10 mouse cellular contexts compared by ENCODE assay signal in the genomic region with DNA sequence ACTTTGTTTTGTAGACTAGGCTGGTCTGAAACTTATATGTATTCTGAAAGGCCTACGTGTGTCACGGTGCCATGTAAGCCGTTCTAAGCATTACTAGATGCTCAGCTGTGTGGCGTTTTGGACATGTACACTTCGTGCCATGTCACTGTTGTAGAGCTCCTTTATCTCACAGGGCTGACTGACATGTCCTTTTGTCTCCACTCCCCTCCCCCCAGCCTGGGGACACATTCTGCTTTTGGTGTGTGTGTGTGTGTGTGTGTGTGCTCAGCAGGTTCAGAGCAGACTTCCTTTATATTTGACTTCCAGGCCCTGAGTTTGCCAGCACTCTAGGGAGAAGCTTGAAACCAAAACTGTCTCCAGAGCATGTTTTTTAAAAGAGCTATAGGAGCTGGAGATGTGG. TPM values are rescaled to one million over a fixed set of nuclear protein-coding genes. Genes with fewer than 3 reads are reported as not detected.
DNase-seq lines count a peak whose midpoint lies in the region; ATAC-seq lines count a peak whose summit lies in the region.
"Had no signal": no experiment of that assay in that cellular context is flagged by ENCODE, and none has a peak within 500 bp of the region (broad histone marks: within the 10 kb centered on the region; RNA-seq: fewer than 3 reads in every experiment).

No protein-coding gene starts in this region.

- no peak overlapping the region for H3K4me3 ChIP-seq in heart, embryonic 14.5 days (ENCODE audit: control insufficient read depth in 1 of 2, insufficient read depth in 1 of 2, low read depth in 1 of 2, low read length in 2 of 2)
- no peak overlapping the region for H3K4me3 ChIP-seq in forebrain, embryonic 13.5 days
- H3K4me3 ChIP-seq in midbrain, embryonic 13.5 days (replicated peaks), result no peak overlapping the region
- no peak overlapping the region for H3K4me3 ChIP-seq in limb, embryonic 10.5 days

- H3K9ac ChIP-seq in heart, embryonic 14.5 days (ENCODE audit: low read length), result no peak overlapping the region
- no peak overlapping the region for H3K9ac ChIP-seq in forebrain, embryonic 13.5 days
- H3K9ac ChIP-seq in midbrain, embryonic 13.5 days (replicated peaks), result no peak overlapping the region

- no peak for ATAC-seq in heart, embryonic 14.5 days (ENCODE audit: insufficient number of reproducible peaks, insufficient read depth, low FRiP score, low read depth)
- 0 out of 2 replicates have a peak, but pooled peaks have one; percentile 20 for ATAC-seq in forebrain, embryonic 13.5 days
- peak; percentile 75 for ATAC-seq in midbrain, embryonic 13.5 days

- intact Hi-C loops in heart, postnatal 25 days (cut with DNase I), result no loop called here

- no peaks in the 10 kb centered on the region for H3K27me3 ChIP-seq in heart, embryonic 14.5 days (ENCODE audit: control insufficient read depth, insufficient read depth, low read length)
- no peaks in the 10 kb centered on the region for H3K27me3 ChIP-seq in forebrain, embryonic 13.5 days
- 0 out of 2 replicates have a peak, but pooled peaks cover 2% of the 10 kb centered on the region for H3K27me3 ChIP-seq in midbrain, embryonic 13.5 days
- H3K27me3 ChIP-seq in limb, embryonic 10.5 days (ENCODE audit: low read depth, poor library complexity, severe bottlenecking), result no peaks in the 10 kb centered on the region

- peak overlapping the region; percentile 2 to 25; a peak in 1 of 4 replicates for H3K27ac ChIP-seq in heart, embryonic 14.5 days (replicated peaks in 1 of 2; ENCODE audit: control insufficient read depth in 1 of 2, insufficient read depth in 1 of 2, low read depth in 2 of 2, low read length in 2 of 2)
- peak overlapping the region; percentile 53 for H3K27ac ChIP-seq in forebrain, embryonic 13.5 days
- H3K27ac ChIP-seq in midbrain, embryonic 13.5 days, result peak overlapping the region; percentile 56
- no peak overlapping the region for H3K27ac ChIP-seq in limb, embryonic 10.5 days

- peaks cover 14 to 20% of the 10 kb centered on the region in 2 experiments for H3K4me1 ChIP-seq in heart, embryonic 14.5 days (ENCODE audit: control insufficient read depth in 2 of 2, insufficient read depth in 2 of 2, low read length in 2 of 2)
- peaks cover 12% of the 10 kb centered on the region for H3K4me1 ChIP-seq in forebrain, embryonic 13.5 days
- peaks cover 12% of the 10 kb centered on the region for H3K4me1 ChIP-seq in midbrain, embryonic 13.5 days (replicated peaks)
- H3K4me1 ChIP-seq in limb, embryonic 10.5 days, result peaks cover 9% of the 10 kb centered on the region

- no peak for DNase-seq in heart, postnatal 25 days (ENCODE audit: low spot score)
- peak; percentile 52 to 61 for DNase-seq in CD8-positive naive resting alpha-beta T cell, adult 2 months (ENCODE audit: low read depth in 2 of 2, low spot score in 2 of 2)
- DNase-seq in urinary bladder, adult 2 months (ENCODE audit: low spot score), result no peak
- DNase-seq in layer of hippocampus, adult 18-20 months (ENCODE audit: low spot score in 2 of 2), result no peak
- DNase-seq in limb, embryonic 10.5 days (ENCODE audit: low spot score), result no peak
- DNase-seq: cerebellum, adult 9-10 months; kidney, adult 2 months had no signal

- no peaks in the 10 kb centered on the region for H3K36me3 ChIP-seq in heart, embryonic 14.5 days (ENCODE audit: control insufficient read depth, insufficient read depth, low read length)
- H3K36me3 ChIP-seq in forebrain, embryonic 13.5 days (ENCODE audit: poor library complexity, severe bottlenecking), result no peaks in the 10 kb centered on the region
- H3K36me3 ChIP-seq in midbrain, embryonic 13.5 days, result no peaks in the 10 kb centered on the region
- H3K36me3 ChIP-seq in limb, embryonic 10.5 days, result no peaks in the 10 kb centered on the region

- H3K9me3 ChIP-seq in heart, embryonic 14.5 days (ENCODE audit: control insufficient read depth, low read length), result no peaks in the 10 kb centered on the region
- no peaks in the 10 kb centered on the region for H3K9me3 ChIP-seq in forebrain, embryonic 13.5 days (replicated peaks)
- no peaks in the 10 kb centered on the region for H3K9me3 ChIP-seq in midbrain, embryonic 13.5 days
- H3K9me3 ChIP-seq in limb, embryonic 10.5 days (replicated peaks), result no peaks in the 10 kb centered on the region

- H3K4me2 ChIP-seq in heart, embryonic 14.5 days (ENCODE audit: low read length), result no peak overlapping the region
- H3K4me2 ChIP-seq in forebrain, embryonic 13.5 days, result no peak overlapping the region
- no peak overlapping the region for H3K4me2 ChIP-seq in midbrain, embryonic 13.5 days (replicated peaks)

- 32% methylated on average over 5 of the region's 5 CpGs for WGBS in heart, embryonic 14.5 days
- 12% methylated on average over 5 of the region's 5 CpGs for WGBS in forebrain, embryonic 13.5 days
- 25% methylated on average over 5 of the region's 5 CpGs for WGBS in midbrain, embryonic 13.5 days
- 89% methylated on average over 5 of the region's 5 CpGs for WGBS in limb, embryonic 10.5 days

RNA-seq across cellular contexts. Expression of a gene that starts 4.8 kb away (rescaled TPM):
- polyA plus RNA-seq in heart, embryonic 14.5 days (2014; fragmentation: Nextera tagmentation; extraction: Ambion mirVana), result 47.6 and 47.7 TPM in 2 replicates
- 10 to 100 TPM; 18.2 to 18.6 TPM for total RNA-seq in heart, postnatal 25 days (2021)
- polyA plus RNA-seq in forebrain, embryonic 13.5 days (2015; fragmentation: Nextera tagmentation; extraction: Ambion mirVana), result 86.5 and 92.2 TPM in 2 replicates
- polyA plus RNA-seq in midbrain, embryonic 13.5 days (2015; fragmentation: Nextera tagmentation; extraction: Ambion mirVana), result 71.5 and 79.3 TPM in 2 replicates
- 34.2 and 38.8 TPM in 2 replicates for polyA plus RNA-seq in urinary bladder, adult 2 months (2012; rRNA removed)
- 10 to 100 TPM; 38.0 to 43.9 TPM for total RNA-seq in layer of hippocampus, adult 18-20 months (2021)
- 40.5 and 42.6 TPM in 2 replicates for polyA plus RNA-seq in limb, embryonic 10.5 days (2016; fragmentation: Nextera tagmentation; extraction: Ambion mirVana)

RNA-seq across cellular contexts. Expression of a gene that starts 58.8 kb away (rescaled TPM):
- polyA plus RNA-seq in heart, embryonic 14.5 days (2014; fragmentation: Nextera tagmentation; extraction: Ambion mirVana), result 0.81 and 0.97 TPM in 2 replicates
- 1 to 10 TPM; 8.0 to 9.0 TPM for total RNA-seq in heart, postnatal 25 days (2021)
- polyA plus RNA-seq in forebrain, embryonic 13.5 days (2015; fragmentation: Nextera tagmentation; extraction: Ambion mirVana), result 5.8 and 6.1 TPM in 2 replicates
- polyA plus RNA-seq in midbrain, embryonic 13.5 days (2015; fragmentation: Nextera tagmentation; extraction: Ambion mirVana), result 4.7 and 4.9 TPM in 2 replicates
- 2.2 and 3.8 TPM in 2 replicates for polyA plus RNA-seq in urinary bladder, adult 2 months (2012; rRNA removed)
- total RNA-seq in layer of hippocampus, adult 18-20 months (2021), result 10 to 100 TPM; 30.6 to 33.4 TPM
- polyA plus RNA-seq in limb, embryonic 10.5 days (2016; fragmentation: Nextera tagmentation; extraction: Ambion mirVana), result 0.13 and 0.55 TPM in 2 replicates

Comparison
In these comparisons a context has a peak if more than half of its experiments do, and no peak if none do; other contexts are left out.
1. DNase-seq: peak in CD8-positive naive resting alpha-beta T cell, adult 2 months (2 of 2); none in heart, postnatal 25 days (single experiment), urinary bladder, adult 2 months (single experiment), layer of hippocampus, adult 18-20 months (0 of 2) and limb, embryonic 10.5 days (single experiment).